Mouse (Mus musculus) limb, embryonic 12.5 days (tissue): ENCODE results near the gene Tars. TPM values are rescaled to one million over a fixed set of nuclear protein-coding genes. Genes with fewer than 3 reads are reported as not detected.

ENCODE experiments used
- ATAC-seq: fragments of 200-750 bp; cut with Nextera tagmentation; 2 replicates; pipeline ENCODE4 v1.8.0; 2017; ENCODE audit warnings: low read depth, moderate TSS enrichment; ENCODE audit not compliant: insufficient number of reproducible peaks, insufficient read depth, low FRiP score, low TSS enrichment
- H3K27ac ChIP-seq: fragments of 300-500 bp; sonication (generic); 2 replicates; pipeline ENCODE4 v1.5.1; 2016; ENCODE audit warnings: mild to moderate bottlenecking, moderate library complexity
- H3K27me3 ChIP-seq: fragments of 300-500 bp; sonication (generic); 2 replicates; pipeline ENCODE4 v1.6.1; 2016; ENCODE audit warnings: mild to moderate bottlenecking, moderate library complexity
- H3K36me3 ChIP-seq: fragments of 300-500 bp; sonication (generic); 2 replicates; pipeline ENCODE4 v1.6.1; 2016; ENCODE audit warnings: mild to moderate bottlenecking, moderate library complexity
- H3K4me1 ChIP-seq: fragments of 300-500 bp; sonication (generic); replicated peaks from 2 replicates; pipeline ENCODE4 v1.6.1; 2016
- H3K4me2 ChIP-seq: fragments of 300-500 bp; sonication (generic); 2 replicates; pipeline ENCODE4 v1.6.1; 2016; ENCODE audit warnings: mild to moderate bottlenecking, moderate library complexity
- H3K4me3 ChIP-seq: fragments of 300-500 bp; sonication (generic); replicated peaks from 2 replicates; pipeline ENCODE4 v1.5.1; 2016; ENCODE audit warnings: mild to moderate bottlenecking
- H3K9ac ChIP-seq: fragments of 300-500 bp; sonication (generic); replicated peaks from 2 replicates; pipeline ENCODE4 v1.6.1; 2016; ENCODE audit warnings: mild to moderate bottlenecking, moderate library complexity
- H3K9me3 ChIP-seq: fragments of 300-500 bp; sonication (generic); 2 replicates; pipeline ENCODE4 v1.6.1; 2016; ENCODE audit warnings: mild to moderate bottlenecking, moderate library complexity
- WGBS: fragments of 180-500 bp; shearing (Covaris S2); methylation state at CpG from one replicate; pipeline ENCODE4 v1.1.7; 2016; 5-methylcytosine and 5-hydroxymethylcytosine counted together
- polyA plus RNA-seq: library from polyadenylated mRNA; unstranded; fragments of >200 nt; fragmentation: Nextera tagmentation; extraction: Ambion mirVana; gene quantifications from 2 replicates; pipeline ENCODE4 v1.2.1, GENCODE M21; 2016

Gene Tars
- polyA plus RNA-seq, 1 experiment from 2014 or later, result 75.7 TPM

DNA sequence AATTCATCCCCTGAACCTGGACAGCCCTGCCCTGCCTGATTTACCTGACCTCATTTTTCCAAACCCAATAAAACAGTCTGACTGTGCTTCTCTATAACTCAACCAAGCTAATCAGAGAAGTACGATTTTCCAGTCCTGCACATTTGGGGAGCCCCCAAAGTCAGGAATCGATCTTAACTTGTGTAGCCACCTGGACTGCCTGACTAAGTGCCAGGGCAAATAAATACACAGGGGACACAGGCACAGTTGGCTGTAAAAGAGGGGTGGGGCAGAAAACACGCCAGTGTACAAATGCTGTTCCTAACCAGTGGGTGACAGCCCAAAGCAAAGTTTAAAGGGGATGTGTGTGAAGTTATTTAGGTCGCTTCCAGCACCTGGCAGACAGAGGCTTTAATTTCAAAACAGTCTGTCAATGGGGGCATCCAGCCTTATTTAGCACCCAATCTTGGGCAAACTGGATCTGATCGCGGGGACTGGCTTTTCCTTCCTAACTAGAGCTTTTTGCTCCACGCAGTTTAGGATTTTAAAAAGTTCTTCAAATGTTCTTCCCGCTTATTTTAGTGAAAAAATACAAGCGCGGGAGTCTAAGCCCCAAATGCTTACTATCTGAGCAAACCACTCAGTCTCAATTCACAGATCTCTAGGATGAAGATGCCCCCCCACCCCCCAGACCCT is 652 bp downstream of the Tars start:
- peak overlapping the region; percentile 82 for H3K4me3 ChIP-seq
- peak overlapping the region; percentile 81 for H3K9ac ChIP-seq
- no peaks in the 10 kb centered on the region for H3K9me3 ChIP-seq
- 0 out of 2 replicates have a peak overlapping the region, but pooled peaks have one; percentile 23 for H3K27ac ChIP-seq
- peaks cover 29% of the 10 kb centered on the region for H3K36me3 ChIP-seq
- no peaks in the 10 kb centered on the region for H3K27me3 ChIP-seq
- ATAC-seq, result no peak
- WGBS, result 7% methylated on average over 10 of the region's 10 CpGs
- peak overlapping the region; percentile 87 for H3K4me2 ChIP-seq
- peaks cover 14% of the 10 kb centered on the region for H3K4me1 ChIP-seq

- no peak for ATAC-seq
- no peak overlapping the region for H3K27ac ChIP-seq
- 87% methylated on average over 6 of the region's 6 CpGs for WGBS
These were observed 3.0 kb downstream of the Tars start for GRCm38 (mm10) chr15:11396421-11396820.

DNA sequence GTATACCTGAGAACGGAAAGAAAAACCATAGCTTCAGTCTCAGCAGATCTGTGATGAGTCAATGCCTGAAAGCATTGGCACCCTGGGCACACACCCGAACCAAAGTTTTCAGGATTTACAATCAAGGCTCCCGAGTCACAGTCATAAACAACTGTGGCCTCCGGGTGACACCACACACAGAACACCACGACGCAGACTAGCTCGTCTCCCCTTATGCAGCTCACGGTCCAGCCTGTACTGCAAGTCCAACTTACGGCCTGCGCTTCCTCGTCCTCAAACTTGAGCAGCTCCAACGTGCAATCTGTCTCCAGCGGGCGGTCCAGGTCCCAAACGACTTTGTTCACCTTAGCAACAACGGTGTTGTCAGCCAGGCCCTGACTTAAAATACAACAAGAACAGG is 6.6 kb downstream of the Tars start:
- no peak overlapping the region for H3K27ac ChIP-seq
- WGBS, result 92% methylated on average over 16 of the region's 16 CpGs
- no peak overlapping the region for H3K9ac ChIP-seq
- peaks cover 88% of the 10 kb centered on the region for H3K36me3 ChIP-seq
- H3K4me1 ChIP-seq, result peaks cover 4% of the 10 kb centered on the region; the same call in 1 of the 2 replicates
- H3K9me3 ChIP-seq, result no peaks in the 10 kb centered on the region
- no peaks in the 10 kb centered on the region for H3K27me3 ChIP-seq
- no peak for ATAC-seq
- no peak overlapping the region for H3K4me3 ChIP-seq
- H3K4me2 ChIP-seq, result no peak overlapping the region

More at GRCm38 (mm10) chr15:11396421-11396820, 3.0 kb downstream of the Tars start:
- H3K27me3 ChIP-seq, result no peaks in the 10 kb centered on the region
- no peak overlapping the region for H3K4me2 ChIP-seq
- no peaks in the 10 kb centered on the region for H3K9me3 ChIP-seq
- peaks cover 53% of the 10 kb centered on the region for H3K36me3 ChIP-seq
- no peak overlapping the region for H3K4me3 ChIP-seq
- peaks cover 14% of the 10 kb centered on the region for H3K4me1 ChIP-seq
- no peak overlapping the region for H3K9ac ChIP-seq

GRCm38 (mm10) chr15:11383796-11384195 is 15.7 kb downstream of the Tars start:
- no peaks in the 10 kb centered on the region for H3K4me1 ChIP-seq
- 97% methylated on average over 21 of the region's 21 CpGs for WGBS
- no peak overlapping the region for H3K4me3 ChIP-seq
- H3K27ac ChIP-seq, result no peak overlapping the region
- no peaks in the 10 kb centered on the region for H3K9me3 ChIP-seq
- H3K4me2 ChIP-seq, result no peak overlapping the region
- no peak for ATAC-seq
- no peaks in the 10 kb centered on the region for H3K27me3 ChIP-seq
- peaks cover 63% of the 10 kb centered on the region for H3K36me3 ChIP-seq
- no peak overlapping the region for H3K9ac ChIP-seq

- Histone ChIP-seq H3K4me1 (no peaks in the 10 kb centered on the region), H3K27ac (no peak overlapping the region), H3K27me3 (no peaks in the 10 kb centered on the region), H3K9me3 (no peaks in the 10 kb centered on the region), H3K4me3 (no peak overlapping the region), H3K9ac (no peak overlapping the region), H3K36me3 (peaks cover 51% of the 10 kb centered on the region), H3K4me2 (no peak overlapping the region)
- ATAC-seq, result no peak
- WGBS, result 90% methylated on average over 12 of the region's 12 CpGs
These were observed 16.9 kb downstream of the Tars start for GRCm38 (mm10) chr15:11382585-11382984.

GRCm38 (mm10) chr15:11380616-11381015 is 18.8 kb downstream of the Tars start:
- H3K27ac ChIP-seq, result no peak overlapping the region
- no peaks in the 10 kb centered on the region for H3K4me1 ChIP-seq
- 84% methylated on average over 8 of the region's 8 CpGs for WGBS
- no peak overlapping the region for H3K9ac ChIP-seq
- peaks cover 31% of the 10 kb centered on the region for H3K36me3 ChIP-seq
- H3K4me2 ChIP-seq, result no peak overlapping the region
- no peaks in the 10 kb centered on the region for H3K27me3 ChIP-seq
- H3K9me3 ChIP-seq, result no peaks in the 10 kb centered on the region
- no peak overlapping the region for H3K4me3 ChIP-seq
- no peak for ATAC-seq

GRCm38 (mm10) chr15:11380087-11380530 is 19.4 kb downstream of the Tars start:
- Histone ChIP-seq H3K4me1 (no peaks in the 10 kb centered on the region), H3K9me3 (no peaks in the 10 kb centered on the region), H3K36me3 (peaks cover 26% of the 10 kb centered on the region), H3K4me3 (no peak overlapping the region), H3K9ac (no peak overlapping the region), H3K27me3 (no peaks in the 10 kb centered on the region), H3K27ac (no peak overlapping the region), H3K4me2 (no peak overlapping the region)
- WGBS, result 49% methylated on average over 8 of the region's 8 CpGs
- no peak for ATAC-seq

GRCm38 (mm10) chr15:11379431-11380086 is 19.9 kb downstream of the Tars start:
- Histone ChIP-seq H3K9ac (no peak overlapping the region), H3K36me3 (peaks cover 21% of the 10 kb centered on the region), H3K9me3 (no peaks in the 10 kb centered on the region), H3K4me2 (no peak overlapping the region), H3K27ac (no peak overlapping the region), H3K4me1 (no peaks in the 10 kb centered on the region), H3K27me3 (no peaks in the 10 kb centered on the region), H3K4me3 (no peak overlapping the region)
- ATAC-seq, result no peak
- 84% methylated on average over 8 of the region's 8 CpGs for WGBS

DNA sequence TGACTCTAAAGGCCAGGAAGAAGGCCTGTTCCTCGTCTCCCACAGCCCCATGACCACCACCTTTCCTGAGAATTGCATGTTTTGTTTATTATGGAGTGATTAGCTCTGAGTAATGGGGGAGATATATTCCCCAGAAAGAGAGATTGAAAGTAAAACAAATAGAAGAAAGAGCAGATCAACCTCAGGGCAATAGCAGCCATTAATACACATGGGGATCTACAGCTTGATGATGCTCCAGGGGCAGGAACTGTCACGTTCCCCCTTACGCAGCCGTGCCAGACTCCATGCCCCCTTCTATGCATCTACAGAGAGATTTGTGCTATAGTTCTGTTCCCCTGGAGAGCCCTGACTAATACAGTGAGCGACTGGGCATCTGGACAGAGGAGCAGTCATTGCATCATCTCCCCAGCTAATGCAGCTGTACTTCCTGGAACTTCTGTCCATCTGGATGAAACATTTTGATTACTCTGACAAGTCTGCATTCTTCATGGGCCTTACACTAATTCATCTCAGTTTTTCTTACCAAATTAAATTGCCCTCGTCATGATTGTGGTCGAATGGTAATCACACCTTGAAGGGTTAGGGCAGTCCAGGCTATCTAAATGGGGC is 28.9 kb downstream of the Tars start:
- H3K27me3 ChIP-seq, result no peaks in the 10 kb centered on the region
- no peak for ATAC-seq
- no peaks in the 10 kb centered on the region for H3K36me3 ChIP-seq
- no peak overlapping the region for H3K4me2 ChIP-seq
- H3K27ac ChIP-seq, result no peak overlapping the region
- no peaks in the 10 kb centered on the region for H3K9me3 ChIP-seq
- no peak overlapping the region for H3K9ac ChIP-seq
- H3K4me3 ChIP-seq, result no peak overlapping the region
- WGBS, result 82% methylated on average over 7 of the region's 7 CpGs
- no peaks in the 10 kb centered on the region for H3K4me1 ChIP-seq

DNA sequence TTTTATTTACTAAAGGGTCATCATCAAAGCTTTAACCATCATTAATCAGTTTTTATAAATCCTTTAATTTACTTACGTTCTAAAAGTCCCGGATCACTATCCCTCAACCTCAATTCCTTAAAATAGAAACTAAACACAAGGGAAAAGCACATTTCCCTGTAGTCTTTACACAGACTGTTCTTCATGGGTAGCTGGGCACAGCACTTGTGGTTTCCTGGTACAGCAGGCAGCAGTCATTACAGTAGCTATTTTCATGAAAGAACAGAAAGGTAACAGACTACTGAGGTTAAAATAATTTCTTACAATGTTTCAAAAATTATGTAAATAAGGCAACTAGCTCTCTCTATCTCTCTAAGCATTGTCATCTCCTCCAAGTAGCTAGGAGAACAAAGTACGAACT is 29.9 kb downstream of the Tars start:
- Histone ChIP-seq H3K4me1 (no peaks in the 10 kb centered on the region), H3K9me3 (no peaks in the 10 kb centered on the region), H3K27ac (no peak overlapping the region), H3K27me3 (no peaks in the 10 kb centered on the region), H3K4me3 (no peak overlapping the region), H3K9ac (no peak overlapping the region), H3K36me3 (no peaks in the 10 kb centered on the region), H3K4me2 (no peak overlapping the region)
- ATAC-seq, result no peak
- WGBS, result 85% methylated on average over 3 of the region's 3 CpGs

- H3K4me3 ChIP-seq, result no peak overlapping the region
- no peak for ATAC-seq
- H3K36me3 ChIP-seq, result no peaks in the 10 kb centered on the region
- no peaks in the 10 kb centered on the region for H3K9me3 ChIP-seq
- H3K27me3 ChIP-seq, result no peaks in the 10 kb centered on the region
- 92% methylated on average over 1 of the region's 1 CpGs for WGBS
- H3K9ac ChIP-seq, result no peak overlapping the region
- no peak overlapping the region for H3K27ac ChIP-seq
- H3K4me2 ChIP-seq, result no peak overlapping the region
- no peaks in the 10 kb centered on the region for H3K4me1 ChIP-seq
These were observed 34.7 kb downstream of the Tars start for GRCm38 (mm10) chr15:11364795-11365194.
